In the genomic region with DNA sequence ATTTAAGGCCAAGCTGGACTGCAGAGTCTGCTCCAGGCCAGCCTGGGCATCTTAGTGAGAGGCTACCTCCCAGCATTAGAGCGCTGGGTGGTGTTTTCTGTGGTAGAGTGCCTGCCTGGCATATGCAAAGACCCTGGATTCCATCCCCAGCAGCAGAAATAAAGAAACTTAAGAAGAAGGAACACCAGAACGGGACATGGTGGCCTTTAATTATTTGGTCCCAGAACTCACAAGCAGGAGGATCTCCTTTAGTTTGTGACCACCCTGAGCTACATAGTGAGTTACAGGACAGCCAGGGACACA, we compare ENCODE assay signal across 8 mouse cellular contexts. TPM values are rescaled to one million over a fixed set of nuclear protein-coding genes. Genes with fewer than 3 reads are reported as not detected.
DNase-seq lines count a peak whose midpoint lies in the region; ATAC-seq lines count a peak whose summit lies in the region.

No protein-coding gene starts in this region.

- ATAC-seq in heart, embryonic 15.5 days (replicated peaks; ENCODE audit: insufficient number of reproducible peaks, insufficient read depth, low FRiP score, low read depth): no peak
- no peak for ATAC-seq in hindbrain, embryonic 11.5 days (ENCODE audit: low FRiP score)
- no peak for ATAC-seq in midbrain, embryonic 13.5 days
- ATAC-seq in monocyte, adult 5-6 weeks (replicated peaks; ENCODE audit: insufficient number of reproducible peaks, low FRiP score, low TSS enrichment, poor library complexity, severe bottlenecking): no peak

- peaks cover 26% of the 10 kb centered on the region for H3K27me3 ChIP-seq in heart, embryonic 15.5 days
- H3K27me3 ChIP-seq in hindbrain, embryonic 11.5 days (ENCODE audit: control insufficient read depth, insufficient read depth, low read length): no peaks in the 10 kb centered on the region
- peaks cover 14% of the 10 kb centered on the region for H3K27me3 ChIP-seq in midbrain, embryonic 13.5 days

- H3K4me2 ChIP-seq in heart, embryonic 15.5 days: peak overlapping the region; percentile 72
- peak overlapping the region; percentile 49 for H3K4me2 ChIP-seq in hindbrain, embryonic 11.5 days (replicated peaks; ENCODE audit: low read depth, low read length)
- peak overlapping the region; percentile 58 for H3K4me2 ChIP-seq in midbrain, embryonic 13.5 days (replicated peaks)

- H3K4me1 ChIP-seq in heart, embryonic 15.5 days (replicated peaks): peaks cover 29% of the 10 kb centered on the region
- H3K4me1 ChIP-seq in hindbrain, embryonic 11.5 days (replicated peaks; ENCODE audit: control insufficient read depth, insufficient read depth, low read length): peaks cover 5% of the 10 kb centered on the region
- peaks cover 37% of the 10 kb centered on the region for H3K4me1 ChIP-seq in midbrain, embryonic 13.5 days (replicated peaks)

- peak overlapping the region; percentile 97 for H3K27ac ChIP-seq in heart, embryonic 15.5 days
- H3K27ac ChIP-seq in hindbrain, embryonic 11.5 days (ENCODE audit: low read depth, low read length): peak overlapping the region; percentile 85
- peak overlapping the region; percentile 92 for H3K27ac ChIP-seq in midbrain, embryonic 13.5 days

- H3K9ac ChIP-seq in heart, embryonic 15.5 days: peak overlapping the region; percentile 47
- peak overlapping the region; percentile 65 for H3K9ac ChIP-seq in hindbrain, embryonic 11.5 days (ENCODE audit: low read depth, low read length)
- H3K9ac ChIP-seq in midbrain, embryonic 13.5 days (replicated peaks): peak overlapping the region; percentile 49

- intact Hi-C loops in heart, postnatal 25 days (cut with DNase I): loop anchor here (1.0 to 5.0 kb wide), 4 partner anchors 52 to 299 kb away; partner anchors contain the start of gene Fem1a

- H3K9me3 ChIP-seq in heart, embryonic 15.5 days (replicated peaks): no peaks in the 10 kb centered on the region
- H3K9me3 ChIP-seq in hindbrain, embryonic 11.5 days (ENCODE audit: control insufficient read depth, low read length): no peaks in the 10 kb centered on the region
- H3K9me3 ChIP-seq in midbrain, embryonic 13.5 days: no peaks in the 10 kb centered on the region

- H3K36me3 ChIP-seq in heart, embryonic 15.5 days: peaks cover 16% of the 10 kb centered on the region
- peaks cover 3% of the 10 kb centered on the region; the same call in 1 of the 2 replicates for H3K36me3 ChIP-seq in hindbrain, embryonic 11.5 days (ENCODE audit: control insufficient read depth, insufficient read depth, low read length)
- peaks cover 20% of the 10 kb centered on the region for H3K36me3 ChIP-seq in midbrain, embryonic 13.5 days

- 27% methylated on average over 2 of the region's 2 CpGs for WGBS in heart, embryonic 15.5 days
- 28% methylated on average over 2 of the region's 2 CpGs for WGBS in hindbrain, embryonic 11.5 days
- 34% methylated on average over 2 of the region's 2 CpGs for WGBS in midbrain, embryonic 13.5 days

- H3K4me3 ChIP-seq in heart, embryonic 15.5 days: peak overlapping the region; percentile 65
- peak overlapping the region; percentile 42 for H3K4me3 ChIP-seq in hindbrain, embryonic 11.5 days (ENCODE audit: low read depth, low read length)
- H3K4me3 ChIP-seq in midbrain, embryonic 13.5 days (replicated peaks): peak overlapping the region; percentile 56

- DNase-seq in heart, postnatal 25 days (ENCODE audit: low spot score): no peak
- peak; percentile 39 for DNase-seq in R1 (ENCODE audit: low read depth, low spot score)
- no peak for DNase-seq in hindbrain, embryonic 11.5 days (ENCODE audit: low spot score)
- no peak for DNase-seq in right cerebral cortex, postnatal 25 days
- no peak for DNase-seq in retina, embryonic 14.5 days (ENCODE audit: low spot score)

RNA-seq across cellular contexts. Expression of gene Yju2, which starts 0.4 kb away (rescaled TPM):
- polyA plus RNA-seq in heart, embryonic 15.5 days (2015; fragmentation: Nextera tagmentation; extraction: Ambion mirVana): 13.9 and 18.2 TPM in 2 replicates
- 1 to 10 TPM; 9.6 to 9.7 TPM for total RNA-seq in heart, postnatal 25 days (2021)
- 21.3 and 22.4 TPM in 2 replicates for polyA plus RNA-seq in hindbrain, embryonic 11.5 days (2014; fragmentation: Nextera tagmentation; extraction: Ambion mirVana)
- 27.9 and 28.2 TPM in 2 replicates for polyA plus RNA-seq in midbrain, embryonic 13.5 days (2015; fragmentation: Nextera tagmentation; extraction: Ambion mirVana)
- total RNA-seq in monocyte, adult 5-6 weeks (2017): 14.7 to 16.4 TPM (median 16.4 TPM) in 3 replicates

RNA-seq across cellular contexts. Expression of gene Ebi3, which starts 6.1 kb away (rescaled TPM):
- polyA plus RNA-seq in heart, embryonic 15.5 days (2015; fragmentation: Nextera tagmentation; extraction: Ambion mirVana): 0.87 and 2.2 TPM in 2 replicates
- total RNA-seq in heart, postnatal 25 days (2021): under 1 TPM; 0.75 to 0.81 TPM
- 2.2 and 3.1 TPM in 2 replicates for polyA plus RNA-seq in hindbrain, embryonic 11.5 days (2014; fragmentation: Nextera tagmentation; extraction: Ambion mirVana)
- polyA plus RNA-seq in midbrain, embryonic 13.5 days (2015; fragmentation: Nextera tagmentation; extraction: Ambion mirVana): 4.7 and 5.1 TPM in 2 replicates
- total RNA-seq in monocyte, adult 5-6 weeks (2017): 22.4 to 32.2 TPM (median 26.5 TPM) in 3 replicates

RNA-seq across cellular contexts. Expression of gene Zfp119b, which starts 9.2 kb away (rescaled TPM):
- 4.3 and 5.5 TPM in 2 replicates for polyA plus RNA-seq in heart, embryonic 15.5 days (2015; fragmentation: Nextera tagmentation; extraction: Ambion mirVana)
- 1 to 10 TPM; 3.1 to 3.6 TPM for total RNA-seq in heart, postnatal 25 days (2021)
- polyA plus RNA-seq in hindbrain, embryonic 11.5 days (2014; fragmentation: Nextera tagmentation; extraction: Ambion mirVana): 6.3 and 6.7 TPM in 2 replicates
- polyA plus RNA-seq in midbrain, embryonic 13.5 days (2015; fragmentation: Nextera tagmentation; extraction: Ambion mirVana): 9.4 and 9.5 TPM in 2 replicates
- total RNA-seq in monocyte, adult 5-6 weeks (2017): 8.4 to 18.6 TPM (median 15.6 TPM) in 3 replicates

RNA-seq across cellular contexts. Expression of gene Shd, which starts 11.7 kb away (rescaled TPM):
- 6.6 and 8.7 TPM in 2 replicates for polyA plus RNA-seq in heart, embryonic 15.5 days (2015; fragmentation: Nextera tagmentation; extraction: Ambion mirVana)
- total RNA-seq in heart, postnatal 25 days (2021): under 1 TPM; 0.49 to 0.92 TPM
- 95.2 and 102 TPM in 2 replicates for polyA plus RNA-seq in hindbrain, embryonic 11.5 days (2014; fragmentation: Nextera tagmentation; extraction: Ambion mirVana)
- polyA plus RNA-seq in midbrain, embryonic 13.5 days (2015; fragmentation: Nextera tagmentation; extraction: Ambion mirVana): 181 and 184 TPM in 2 replicates
- not detected in 3 replicates for total RNA-seq in monocyte, adult 5-6 weeks (2017)

RNA-seq across cellular contexts. Expression of gene Fsd1, which starts 27.8 kb away (rescaled TPM):
- polyA plus RNA-seq in heart, embryonic 15.5 days (2015; fragmentation: Nextera tagmentation; extraction: Ambion mirVana): 2.6 and 5.0 TPM in 2 replicates
- under 1 TPM in 1 of 2 experiments, not detected in 1; 0.47 TPM for total RNA-seq in heart, postnatal 25 days (2021)
- polyA plus RNA-seq in hindbrain, embryonic 11.5 days (2014; fragmentation: Nextera tagmentation; extraction: Ambion mirVana): 65.0 and 66.5 TPM in 2 replicates
- 135 and 136 TPM in 2 replicates for polyA plus RNA-seq in midbrain, embryonic 13.5 days (2015; fragmentation: Nextera tagmentation; extraction: Ambion mirVana)
- not detected in 3 replicates for total RNA-seq in monocyte, adult 5-6 weeks (2017)
